Mouse (Mus musculus): ENCODE data around the gene Pdlim7. TPM values are rescaled to one million over a fixed set of nuclear protein-coding genes. Genes with fewer than 3 reads are reported as not detected.

The Pdlim7 gene
- total RNA-seq, 2 experiments from 2014 or later = 11.6 to 26.8 TPM

Small RNA genes lying within 50 kb of the gene (microRNA-seq; reads per million reads assigned to microRNA genes)
- gene Mir6943 (ENCODE audit: borderline number of aligned reads in 2 of 2) (1.9 to 2.4 reads per million in 2 experiments), gene Mir6944 (ENCODE audit: borderline number of aligned reads in 2 of 2) (3.1 to 3.3 reads per million in 2 experiments), gene Mir6945 (ENCODE audit: borderline number of aligned reads in 2 of 2) (0.61 to 0.95 reads per million in 2 experiments)

Other genes starting within 250 kb of the Pdlim7 start
- 100 to 1,000 TPM; 132 to 143 TPM for gene Prelid1, start 193.2 kb downstream of the Pdlim7 start, total RNA-seq (2021)
- 10 to 100 TPM; 52.3 to 52.7 TPM for gene Rab24, start 191.7 kb downstream of the Pdlim7 start, total RNA-seq (2021)
- under 1 TPM; 0.46 to 0.58 TPM for gene Mxd3, start 183.9 kb downstream of the Pdlim7 start, total RNA-seq (2021)
- gene Lman2, start 150.9 kb downstream of the Pdlim7 start, total RNA-seq (2021) = 100 to 1,000 TPM; 113 to 121 TPM
- gene Rgs14, start 143.9 kb downstream of the Pdlim7 start, total RNA-seq (2021) = under 1 TPM; 0.76 to 0.96 TPM
- gene Slc34a1, start 115.5 kb downstream of the Pdlim7 start, total RNA-seq (2021) = 1 to 10 TPM in 1 of 2 experiments, not detected in 1; 2.9 TPM
- gene Pfn3, start 98.4 kb downstream of the Pdlim7 start, total RNA-seq (2021) = not detected
- gene F12, start 86.9 kb downstream of the Pdlim7 start, total RNA-seq (2021) = not detected
- 10 to 100 TPM; 27.1 to 33.1 TPM for gene Grk6, start 68.6 kb downstream of the Pdlim7 start, total RNA-seq (2021)
- gene Prr7, start 49.4 kb downstream of the Pdlim7 start, total RNA-seq (2021) = 1 to 10 TPM; 1.9 to 2.2 TPM
- 10 to 100 TPM; 11.1 to 16.2 TPM for gene Dbn1, start 25.6 kb downstream of the Pdlim7 start, total RNA-seq (2021)
- gene Dok3, start 15.6 kb upstream of the Pdlim7 start, total RNA-seq (2021) = 1 to 10 TPM; 5.1 to 5.3 TPM
- 10 to 100 TPM; 40.6 to 47.1 TPM for gene Ddx41, start 23.0 kb upstream of the Pdlim7 start, total RNA-seq (2021)
- 10 to 100 TPM; 45.5 to 52.7 TPM for gene Fam193b, start 57.4 kb upstream of the Pdlim7 start, total RNA-seq (2021)
- 100 to 1,000 TPM; 141 to 184 TPM for gene Tmed9, start 60.1 kb upstream of the Pdlim7 start, total RNA-seq (2021)
- gene B4galt7, start 86.2 kb upstream of the Pdlim7 start, total RNA-seq (2021) = 10 to 100 TPM; 11.7 to 16.1 TPM
- 10 to 100 TPM; 27.4 to 32.4 TPM for gene Caml, start 109.3 kb upstream of the Pdlim7 start, total RNA-seq (2021)
- gene Ddx46, start 121.4 kb upstream of the Pdlim7 start, total RNA-seq (2021) = 10 to 100 TPM; 24.0 to 36.4 TPM
- gene B230219D22Rik, start 179.4 kb upstream of the Pdlim7 start, total RNA-seq (2021) = 10 to 100 TPM; 45.9 to 56.8 TPM
- 10 to 100 TPM; 71.2 to 73.8 TPM for gene Txndc15, start 201.0 kb upstream of the Pdlim7 start, total RNA-seq (2021)
- gene Pcbd2, start 213.7 kb upstream of the Pdlim7 start, total RNA-seq (2021) = 10 to 100 TPM; 75.9 to 84.6 TPM